Mouse (Mus musculus) forebrain, embryonic 10.5 days (tissue): ENCODE measurements around the gene Pgp. TPM values are rescaled to one million over a fixed set of nuclear protein-coding genes. Genes with fewer than 3 reads are reported as not detected.
"Not testable (repeated sequence)": the region's sequence is repeated elsewhere in the genome, so short reads cannot be mapped to it uniquely, and the experiment has no call there.

Source experiments
- DNase-seq: peaks from one replicate; pipeline ENCODE4 v3.0.0-alpha.2; 2017; ENCODE audit warnings: low spot score; ENCODE audit errors: extremely low spot score
- H3K27ac ChIP-seq: fragments of 300-500 bp; sonication (generic); 2 replicates; pipeline ENCODE4 v1.5.1; 2016; ENCODE audit warnings: mild to moderate bottlenecking
- H3K27me3 ChIP-seq: fragments of 300-500 bp; sonication (generic); 2 replicates; pipeline ENCODE4 v1.6.1; 2016; ENCODE audit warnings: mild to moderate bottlenecking; ENCODE audit not compliant: poor library complexity, severe bottlenecking
- H3K36me3 ChIP-seq: fragments of 300-500 bp; sonication (generic); replicated peaks from 2 replicates; pipeline ENCODE4 v1.6.1; 2016; ENCODE audit warnings: mild to moderate bottlenecking, moderate library complexity
- H3K4me1 ChIP-seq: fragments of 300-500 bp; sonication (generic); 2 replicates; pipeline ENCODE4 v1.6.1; 2016
- H3K4me3 ChIP-seq: fragments of 300-500 bp; sonication (generic); 2 replicates; pipeline ENCODE4 v1.5.1; 2016; ENCODE audit warnings: mild to moderate bottlenecking, moderate library complexity
- H3K9me3 ChIP-seq: fragments of 300-500 bp; sonication (generic); 2 replicates; pipeline ENCODE4 v1.6.1; 2016; ENCODE audit warnings: mild to moderate bottlenecking, moderate library complexity
- WGBS: fragments of 180-500 bp; shearing (Covaris S2); methylation state at CpG from one replicate; pipeline ENCODE4 v1.1.7; 2016; 5-methylcytosine and 5-hydroxymethylcytosine counted together
- polyA plus RNA-seq: library from polyadenylated mRNA; unstranded; fragments of >200 nt; fragmentation: Nextera tagmentation; extraction: Ambion mirVana; gene quantifications from 2 replicates; pipeline ENCODE4 v1.2.1, GENCODE M21; 2016

Pgp gene
- polyA plus RNA-seq, 1 experiment from 2014 or later: 79.7 TPM

DNA sequence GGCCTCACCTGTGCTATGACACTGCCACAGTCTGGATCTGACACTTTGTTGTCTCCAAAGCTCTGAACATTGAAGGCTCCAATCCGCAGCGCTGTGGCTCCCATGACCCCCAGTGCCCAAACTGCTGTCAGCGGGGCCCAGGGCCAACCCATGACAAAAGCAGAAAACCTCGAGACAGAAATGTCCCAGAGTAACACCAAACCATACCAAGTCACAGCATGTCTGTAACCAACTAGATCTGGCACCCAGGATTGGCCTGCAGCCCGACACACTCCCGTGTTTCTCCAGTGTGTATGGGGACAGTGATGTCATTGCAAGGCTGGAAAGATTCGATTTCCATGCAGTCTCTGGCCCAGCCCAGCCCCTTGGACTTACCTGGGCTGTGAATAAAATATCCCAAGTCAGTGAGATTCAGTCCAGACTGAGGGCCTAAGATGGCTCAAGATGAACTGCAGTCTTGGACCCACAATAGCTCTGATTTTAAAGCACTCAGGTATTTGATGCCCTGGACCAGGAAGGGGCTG is 27.5 kb upstream of the Pgp start, which contains the start of gene Dnase1l2:
Gene Dnase1l2 (minus strand): TSS at position 474 of the 524 bp plus-strand sequence.
- DNase-seq: no peak
- H3K27ac ChIP-seq: no peak within 1 kb of the TSS
- H3K27me3 ChIP-seq: no peaks in the 10 kb centered on the region
- no peak within 1 kb of the TSS for H3K4me3 ChIP-seq
- peaks cover 100% of the 10 kb centered on the region for H3K36me3 ChIP-seq
- 87% methylated on average over 7 of the region's 7 CpGs for WGBS
- H3K9me3 ChIP-seq: no peaks in the 10 kb centered on the region
- no peaks in the 10 kb centered on the region for H3K4me1 ChIP-seq

DNA sequence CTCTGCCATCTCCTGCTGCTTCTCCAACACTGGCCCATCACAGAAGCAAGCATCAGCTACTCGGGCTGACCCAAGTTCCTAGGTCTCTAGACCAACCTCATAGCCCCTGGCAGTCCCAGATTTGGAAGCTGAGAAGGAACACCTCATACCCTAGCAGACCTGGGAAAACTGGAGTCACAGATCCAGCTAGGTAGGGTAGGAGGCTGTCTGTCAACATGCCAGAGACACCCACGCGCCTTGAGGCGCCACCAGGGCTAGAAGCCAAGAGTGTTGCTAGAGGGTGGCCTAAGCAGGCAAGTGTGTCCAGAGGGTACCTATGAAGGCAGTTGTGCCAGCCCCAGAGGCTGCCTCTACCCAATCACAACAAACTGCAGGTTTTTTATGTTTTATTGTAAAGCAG is 26.8 kb upstream of the Pgp start:
- 93% methylated on average over 4 of the region's 4 CpGs for WGBS
- H3K4me3 ChIP-seq: no peak overlapping the region
- H3K27ac ChIP-seq: no peak overlapping the region
- H3K27me3 ChIP-seq: no peaks in the 10 kb centered on the region
- DNase-seq: no peak
- peaks cover 100% of the 10 kb centered on the region for H3K36me3 ChIP-seq
- no peaks in the 10 kb centered on the region for H3K4me1 ChIP-seq
- H3K9me3 ChIP-seq: no peaks in the 10 kb centered on the region

DNA sequence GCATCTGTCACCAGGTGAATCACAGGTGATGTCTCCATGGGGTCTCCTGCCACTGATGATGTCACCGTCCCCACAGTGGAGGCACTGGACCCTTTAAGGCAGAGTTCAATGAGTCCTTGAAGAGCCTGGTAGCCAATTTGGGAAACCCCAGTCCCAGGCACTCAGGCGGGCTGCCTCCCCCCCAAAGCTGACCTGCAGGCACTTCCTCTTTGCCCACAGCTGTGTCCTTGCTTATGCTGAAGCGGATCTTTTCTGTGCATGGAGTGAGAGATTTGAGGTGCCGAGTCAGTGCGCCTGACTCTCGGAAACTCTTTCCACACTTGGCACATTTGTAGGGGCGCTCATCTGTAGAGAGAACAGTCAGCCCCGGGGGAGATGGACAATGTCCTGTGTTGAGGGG is 23.6 kb upstream of the Pgp start:
- H3K36me3 ChIP-seq: peaks cover 100% of the 10 kb centered on the region
- no peak for DNase-seq
- H3K27ac ChIP-seq: no peak overlapping the region
- H3K4me3 ChIP-seq: no peak overlapping the region
- WGBS: 91% methylated on average over 8 of the region's 8 CpGs
- H3K4me1 ChIP-seq: no peaks in the 10 kb centered on the region
- H3K9me3 ChIP-seq: no peaks in the 10 kb centered on the region
- H3K27me3 ChIP-seq: no peaks in the 10 kb centered on the region

DNA sequence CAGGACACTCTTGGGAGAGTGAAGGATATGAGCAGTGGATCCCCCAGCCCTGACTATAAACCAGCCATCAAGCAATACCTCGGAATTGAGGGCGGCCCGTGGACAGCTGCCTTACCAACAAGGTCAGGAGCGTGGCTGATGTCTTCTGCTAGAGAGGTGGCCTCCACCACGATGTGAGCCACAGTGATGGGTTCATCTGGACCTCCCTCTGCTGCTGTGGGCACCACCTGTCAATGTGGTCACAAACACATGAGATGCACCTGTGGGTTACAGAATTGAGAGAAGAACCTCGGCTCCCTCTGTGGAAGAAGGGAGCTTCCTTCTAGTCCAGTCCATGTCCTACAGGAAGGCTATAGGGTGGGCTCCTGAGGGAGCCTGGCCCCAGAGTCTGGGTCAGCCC is 20.7 kb upstream of the Pgp start:
- DNase-seq: no peak
- peaks cover 15% of the 10 kb centered on the region for H3K4me1 ChIP-seq
- H3K27ac ChIP-seq: no peak overlapping the region
- H3K9me3 ChIP-seq: no peaks in the 10 kb centered on the region
- H3K36me3 ChIP-seq: peaks cover 73% of the 10 kb centered on the region
- 94% methylated on average over 6 of the region's 6 CpGs for WGBS
- H3K4me3 ChIP-seq: no peak overlapping the region
- H3K27me3 ChIP-seq: no peaks in the 10 kb centered on the region

DNA sequence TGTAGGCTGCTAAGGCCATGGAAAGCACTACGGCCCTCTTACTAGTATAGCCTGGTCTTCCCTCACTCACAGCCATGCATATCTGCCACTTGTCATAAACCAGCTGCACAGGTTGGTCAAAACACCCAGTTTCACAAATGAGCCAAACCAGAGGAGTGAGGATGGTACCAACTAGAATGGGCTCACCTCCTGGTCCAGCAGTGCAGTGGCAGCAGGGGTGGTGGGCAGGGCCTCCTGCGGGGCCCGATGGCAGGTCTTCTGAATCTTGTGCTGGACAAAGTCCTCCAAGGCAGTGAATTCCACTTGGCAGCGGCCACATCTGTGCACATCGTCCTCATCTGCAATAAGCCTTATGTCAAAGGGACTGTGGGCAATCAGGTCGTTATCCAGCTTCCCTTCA is 19.0 kb upstream of the Pgp start:
- 95% methylated on average over 6 of the region's 6 CpGs for WGBS
- no peak overlapping the region for H3K27ac ChIP-seq
- no peak overlapping the region for H3K4me3 ChIP-seq
- H3K36me3 ChIP-seq: peaks cover 56% of the 10 kb centered on the region
- peaks cover 22% of the 10 kb centered on the region for H3K4me1 ChIP-seq
- no peak for DNase-seq
- H3K27me3 ChIP-seq: no peaks in the 10 kb centered on the region
- no peaks in the 10 kb centered on the region for H3K9me3 ChIP-seq

DNA sequence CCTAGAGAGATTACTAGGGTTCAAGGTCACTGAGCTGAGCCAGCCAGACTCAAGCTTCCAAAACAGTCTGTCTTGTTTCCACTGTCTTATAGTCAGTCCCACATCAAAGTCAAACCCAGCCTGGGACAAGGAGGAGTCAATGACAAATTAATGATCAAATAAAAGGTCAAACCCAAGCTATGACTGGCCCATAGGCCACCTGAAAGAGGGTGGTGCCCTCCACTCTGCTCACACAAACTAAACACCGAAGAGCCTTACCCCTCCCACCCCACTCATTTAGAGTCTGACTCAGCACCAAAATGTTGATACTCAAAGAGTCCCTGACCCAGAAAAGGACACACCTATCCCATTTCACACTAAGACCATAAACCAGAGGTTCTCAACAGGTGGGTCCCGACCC is 16.8 kb upstream of the Pgp start:
- WGBS: 88% methylated on average over 2 of the region's 2 CpGs
- no peak overlapping the region for H3K27ac ChIP-seq
- H3K4me1 ChIP-seq: peaks cover 22% of the 10 kb centered on the region
- no peak for DNase-seq
- H3K27me3 ChIP-seq: no peaks in the 10 kb centered on the region
- H3K9me3 ChIP-seq: no peaks in the 10 kb centered on the region
- H3K4me3 ChIP-seq: no peak overlapping the region
- peaks cover 34% of the 10 kb centered on the region for H3K36me3 ChIP-seq

DNA sequence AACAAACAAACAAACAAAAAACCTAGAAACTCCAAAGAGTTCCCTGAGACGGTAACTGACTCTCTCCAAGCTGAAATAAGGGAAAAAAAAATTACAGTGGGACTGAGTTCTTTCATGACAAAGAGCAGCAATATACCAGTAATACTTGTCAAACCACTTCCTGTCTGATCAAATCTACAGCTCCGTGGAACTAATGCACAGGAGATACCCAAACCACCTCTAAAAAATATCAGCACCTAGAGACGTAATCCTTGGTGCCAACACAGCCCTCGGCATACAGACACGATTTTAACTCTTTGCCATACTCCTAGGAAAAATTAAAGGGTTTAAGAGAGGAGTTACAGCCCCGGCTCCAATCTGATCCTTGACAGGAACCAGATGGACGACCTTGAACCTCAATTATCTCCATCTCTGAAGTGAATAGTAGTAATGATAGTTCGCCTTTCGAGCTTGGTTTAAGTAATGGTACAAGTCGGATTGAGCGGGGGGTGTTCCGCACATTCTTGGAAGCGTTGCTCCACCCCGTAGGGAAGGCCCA is 15.9 kb upstream of the Pgp start:
- H3K4me1 ChIP-seq: peaks cover 22% of the 10 kb centered on the region
- H3K27ac ChIP-seq: peak overlapping the region; percentile 95
- no peaks in the 10 kb centered on the region for H3K9me3 ChIP-seq
- WGBS: 14% methylated on average over 14 of the region's 14 CpGs
- H3K4me3 ChIP-seq: peak overlapping the region; percentile 78
- no peaks in the 10 kb centered on the region for H3K27me3 ChIP-seq
- no peak for DNase-seq
- peaks cover 25% of the 10 kb centered on the region for H3K36me3 ChIP-seq

DNA sequence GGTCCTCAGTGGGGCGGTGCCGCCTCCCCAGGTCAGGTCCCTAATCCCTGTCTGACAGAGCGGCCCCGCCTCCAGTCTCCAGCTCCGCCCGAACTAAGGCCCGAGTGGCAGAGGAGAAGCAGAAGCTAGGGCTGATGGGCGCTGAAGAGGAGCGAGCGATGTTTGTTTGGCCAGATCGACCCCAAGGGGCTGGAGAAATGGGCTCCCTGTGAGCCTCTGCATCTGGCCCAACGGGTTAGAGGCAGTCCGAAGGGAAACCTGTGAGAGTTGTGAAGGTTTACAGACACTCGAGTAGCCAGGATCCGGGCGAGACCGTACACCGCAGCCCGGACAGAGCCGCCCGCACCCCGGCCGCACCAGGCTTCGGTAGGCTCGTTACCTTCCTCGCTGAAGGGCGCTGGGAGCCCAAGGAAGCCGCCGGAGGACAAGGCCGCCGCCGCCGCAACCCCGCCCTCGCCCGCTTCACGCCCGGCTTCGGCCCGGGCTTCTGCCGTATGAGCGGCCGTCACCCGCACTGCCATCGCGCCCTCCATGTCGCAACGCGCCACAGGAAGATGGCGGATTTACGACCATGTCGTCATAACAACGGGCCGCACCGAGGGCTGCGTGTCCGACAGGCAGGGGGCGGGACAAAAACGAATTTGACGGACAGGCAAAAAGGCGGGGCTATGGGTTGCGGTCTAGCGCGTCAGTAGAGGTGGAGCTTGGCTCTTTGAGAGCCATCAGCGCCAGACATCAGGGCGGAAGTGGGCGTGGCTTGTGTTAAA is 15.3 kb upstream of the Pgp start:
- no peaks in the 10 kb centered on the region for H3K27me3 ChIP-seq

DNA sequence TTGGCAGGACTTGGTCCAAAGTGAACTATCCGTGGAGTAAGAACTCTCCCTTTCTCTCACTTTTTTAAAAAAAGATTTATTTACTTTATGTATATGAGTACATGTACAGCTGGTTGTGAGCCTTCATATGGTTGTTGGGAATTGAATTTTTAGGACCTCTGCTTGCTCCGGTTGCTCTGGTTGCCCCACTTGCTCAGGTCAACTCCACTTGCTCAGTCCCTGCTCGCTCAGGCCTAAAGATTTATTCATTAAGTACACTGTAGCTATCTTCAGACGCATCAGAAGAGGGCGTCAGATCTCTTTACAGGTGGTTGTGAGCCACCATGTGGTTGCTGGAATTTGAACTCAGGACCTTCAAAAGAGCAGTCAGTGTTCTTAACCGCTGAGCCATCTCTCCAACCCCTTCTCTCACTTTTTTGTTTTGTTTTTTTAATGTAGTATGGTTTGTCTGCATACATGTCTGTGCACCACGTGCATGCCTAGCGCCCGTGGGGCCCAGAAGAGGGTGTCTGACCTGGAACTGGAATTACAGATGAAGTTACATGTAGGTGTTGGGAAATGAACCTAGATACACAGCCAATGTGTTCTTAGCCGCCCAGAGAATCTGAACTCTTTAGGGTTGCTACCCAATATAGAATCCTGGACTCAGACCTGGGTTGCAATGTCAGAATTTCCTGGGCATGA is 14.5 kb upstream of the Pgp start:
- Histone ChIP-seq H3K36me3 (peaks cover 11% of the 10 kb centered on the region), H3K4me3 (peak overlapping the region; percentile 78), H3K4me1 (peaks cover 22% of the 10 kb centered on the region), H3K27ac (peak overlapping the region; percentile 95)
- 51% methylated on average over 10 of the region's 10 CpGs for WGBS
- not testable (repeated sequence) for DNase-seq, H3K27me3 ChIP-seq, H3K9me3 ChIP-seq

More for the DNA sequence above, 15.3 kb upstream of the Pgp start:
- peak overlapping the region; percentile 78 for H3K4me3 ChIP-seq
- no peaks in the 10 kb centered on the region for H3K9me3 ChIP-seq
- peak; percentile 100 for DNase-seq
- H3K36me3 ChIP-seq: peaks cover 19% of the 10 kb centered on the region
- H3K27ac ChIP-seq: peak overlapping the region; percentile 95
- WGBS: 0% methylated on average over 67 of the region's 67 CpGs
- peaks cover 22% of the 10 kb centered on the region for H3K4me1 ChIP-seq

DNA sequence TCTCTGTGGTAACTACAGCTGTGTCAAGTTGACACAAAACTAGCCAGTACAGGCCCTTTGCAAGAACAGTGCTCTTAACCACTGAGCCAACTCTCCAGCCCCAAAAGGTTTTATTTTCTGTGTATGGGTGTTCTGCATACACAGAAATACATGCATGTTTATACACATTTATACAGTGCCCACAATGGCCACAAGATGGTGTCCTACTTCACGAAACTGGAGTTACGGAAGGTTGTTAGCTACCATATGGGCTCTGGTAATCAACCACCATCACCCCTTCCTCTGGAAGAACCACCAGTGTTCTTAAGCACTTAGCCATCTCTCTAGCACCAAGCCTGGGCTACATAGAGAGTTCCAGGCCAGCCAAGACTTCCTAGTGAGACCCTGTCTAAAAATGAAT is 8.6 kb upstream of the Pgp start:
- 76% methylated on average over 2 of the region's 2 CpGs for WGBS
- no peak for DNase-seq
- H3K27me3 ChIP-seq: no peaks in the 10 kb centered on the region
- no peak overlapping the region for H3K4me3 ChIP-seq
- no peaks in the 10 kb centered on the region for H3K4me1 ChIP-seq
- no peaks in the 10 kb centered on the region for H3K36me3 ChIP-seq
- H3K27ac ChIP-seq: no peak overlapping the region
- H3K9me3 ChIP-seq: no peaks in the 10 kb centered on the region

DNA sequence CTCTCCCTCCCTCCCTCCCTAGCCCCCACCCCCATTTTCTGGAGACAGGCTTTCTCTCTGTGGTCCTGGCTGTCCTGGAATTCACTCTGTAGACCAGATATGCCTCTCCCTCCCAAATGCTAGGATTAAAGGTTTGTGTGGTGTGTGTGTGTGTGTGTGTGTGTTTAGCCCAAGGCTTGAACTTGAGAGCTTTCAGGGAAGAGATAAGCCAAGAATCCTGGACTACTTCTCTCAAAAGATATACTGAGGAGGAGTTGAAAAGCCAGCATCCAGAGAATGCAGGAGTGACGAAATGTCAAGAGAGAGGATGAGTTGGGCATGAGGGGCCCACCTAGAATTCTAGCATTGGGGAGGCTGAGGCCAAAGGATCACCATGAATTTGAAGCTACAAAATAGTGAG is 7.3 kb upstream of the Pgp start:
- 86% methylated on average over 1 of the region's 1 CpGs for WGBS
- Histone ChIP-seq H3K4me3 (no peak overlapping the region), H3K9me3 (no peaks in the 10 kb centered on the region), H3K27ac (no peak overlapping the region), H3K4me1 (no peaks in the 10 kb centered on the region), H3K27me3 (no peaks in the 10 kb centered on the region), H3K36me3 (no peaks in the 10 kb centered on the region)
- no peak for DNase-seq

DNA sequence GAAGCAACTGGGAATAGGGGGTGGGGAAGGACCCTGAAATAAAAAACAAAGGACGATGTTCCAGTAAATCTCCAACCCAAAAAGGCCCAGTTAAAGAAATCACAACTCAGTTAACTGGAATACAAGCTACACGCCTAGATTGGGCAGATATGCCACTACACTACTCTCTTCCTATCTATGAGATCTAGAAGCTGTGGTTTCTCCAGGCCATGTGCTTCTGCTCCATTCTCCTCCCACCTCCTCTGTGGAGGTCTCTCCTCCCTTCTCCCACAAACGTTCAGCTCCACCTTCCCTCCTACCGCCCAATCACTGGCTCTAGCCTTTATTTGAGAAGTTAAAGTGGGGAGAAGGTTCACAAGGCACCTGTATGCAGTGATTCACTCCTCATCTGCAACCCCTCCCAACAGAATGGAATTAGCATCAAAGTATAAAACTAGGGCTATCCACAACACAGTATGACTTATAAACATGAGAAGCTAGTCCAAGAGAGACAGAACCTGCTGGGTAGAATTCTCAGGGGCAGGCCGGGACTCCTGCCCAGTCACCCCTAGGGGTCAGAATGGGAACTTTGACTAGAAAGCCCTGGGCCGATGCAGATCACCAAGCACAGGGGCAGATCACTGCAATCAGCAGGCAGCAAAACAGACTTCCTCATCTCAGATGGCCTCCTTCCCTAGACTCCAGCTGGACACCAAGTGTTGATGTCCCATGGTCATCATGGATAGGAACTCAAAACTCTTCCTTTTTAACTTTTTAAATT is 6.6 kb upstream of the Pgp start:
- no peak overlapping the region for H3K4me3 ChIP-seq
- no peaks in the 10 kb centered on the region for H3K27me3 ChIP-seq
- no peak overlapping the region for H3K27ac ChIP-seq
- H3K9me3 ChIP-seq: no peaks in the 10 kb centered on the region
- WGBS: 64% methylated on average over 6 of the region's 6 CpGs
- no peak for DNase-seq
- H3K36me3 ChIP-seq: no peaks in the 10 kb centered on the region
- H3K4me1 ChIP-seq: no peaks in the 10 kb centered on the region
